Mouse (Mus musculus): ENCODE data around the gene Obsl1. TPM values are rescaled to one million over a fixed set of nuclear protein-coding genes. Genes with fewer than 3 reads are reported as not detected.
A peak's percentile ranks its signal among the peaks of the same experiment; 100 is the strongest.

The Obsl1 gene
- polyA plus RNA-seq (2014; fragmentation: Nextera tagmentation; extraction: Ambion mirVana): 52.4 and 54.2 TPM in 2 replicates

DNA sequence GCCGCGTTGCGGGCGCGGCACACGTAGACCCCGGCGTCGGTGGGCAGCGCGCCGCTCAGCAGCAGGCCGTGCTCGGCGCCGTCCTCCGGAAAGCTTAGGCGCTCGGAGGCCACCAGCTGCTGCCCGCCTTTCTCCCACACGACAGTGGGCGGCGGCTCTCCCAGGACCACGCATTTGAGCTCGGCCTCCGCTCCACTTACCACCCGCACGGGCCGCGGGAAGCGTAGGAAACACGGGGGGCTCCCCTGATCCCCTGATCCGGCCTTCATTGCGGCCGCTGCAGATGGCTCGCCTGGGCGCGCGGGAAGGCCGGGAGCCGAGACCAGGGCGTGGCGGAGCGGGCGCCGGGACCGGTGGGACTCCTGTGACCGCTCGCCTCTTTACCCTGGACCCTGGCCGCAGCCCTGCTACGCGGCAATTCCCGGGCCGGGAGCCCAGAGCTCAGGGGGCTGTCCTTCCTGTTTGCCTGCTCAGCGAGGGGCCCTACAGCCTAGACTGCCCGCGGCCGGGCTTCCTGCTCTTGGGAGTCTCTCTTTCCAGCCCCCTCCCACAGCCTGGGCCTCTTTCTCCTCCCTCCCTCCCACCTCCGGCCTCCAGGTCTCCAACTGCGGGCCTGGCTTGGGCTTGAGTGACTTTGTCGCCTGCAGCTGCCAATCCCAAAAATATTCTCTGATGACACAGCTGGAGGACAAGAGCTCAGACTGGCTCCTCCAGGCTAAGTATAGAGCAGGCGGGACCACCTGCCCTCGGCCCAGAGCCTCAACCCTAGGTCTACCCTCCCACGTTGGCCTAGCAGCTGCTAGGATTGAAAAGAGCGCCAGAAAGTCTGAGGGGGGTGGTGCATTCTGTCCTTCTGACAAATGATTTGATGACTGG lies at the start of gene Obsl1:
Gene Obsl1, minus strand, starts transcription at position 497 of the 876 bp plus-strand sequence.
- DNase-seq (ENCODE audit: low spot score) (peak; percentile 92), ATAC-seq (replicated peaks; ENCODE audit: insufficient number of reproducible peaks, low FRiP score, low TSS enrichment, low read depth) (peak; percentile 85)
- H3K36me3 ChIP-seq (replicated peaks; ENCODE audit: control insufficient read depth, insufficient read depth, low read depth, low read length): peaks cover 7% of the 10 kb centered on the region
- no peaks in the 10 kb centered on the region for H3K27me3 ChIP-seq (ENCODE audit: control insufficient read depth, insufficient read depth, low read length)
- peak within 1 kb of the TSS; percentile 91 for H3K4me3 ChIP-seq (ENCODE audit: low read depth, low read length)
- under 1% methylated on average over 52 of the region's 65 CpGs for WGBS
- peak within 1 kb of the TSS; percentile 96 for H3K27ac ChIP-seq (replicated peaks; ENCODE audit: low read depth, low read length)
- H3K9me3 ChIP-seq (replicated peaks; ENCODE audit: control insufficient read depth, low read length): no peaks in the 10 kb centered on the region
- H3K4me2 ChIP-seq (ENCODE audit: low read depth, low read length): peak within 1 kb of the TSS; percentile 95
- no peaks in the 10 kb centered on the region; the same call in 1 of the 2 replicates for H3K4me1 ChIP-seq (ENCODE audit: control insufficient read depth, insufficient read depth, low read length)
- peak within 1 kb of the TSS; percentile 98 for H3K9ac ChIP-seq (replicated peaks; ENCODE audit: low read length)

DNA sequence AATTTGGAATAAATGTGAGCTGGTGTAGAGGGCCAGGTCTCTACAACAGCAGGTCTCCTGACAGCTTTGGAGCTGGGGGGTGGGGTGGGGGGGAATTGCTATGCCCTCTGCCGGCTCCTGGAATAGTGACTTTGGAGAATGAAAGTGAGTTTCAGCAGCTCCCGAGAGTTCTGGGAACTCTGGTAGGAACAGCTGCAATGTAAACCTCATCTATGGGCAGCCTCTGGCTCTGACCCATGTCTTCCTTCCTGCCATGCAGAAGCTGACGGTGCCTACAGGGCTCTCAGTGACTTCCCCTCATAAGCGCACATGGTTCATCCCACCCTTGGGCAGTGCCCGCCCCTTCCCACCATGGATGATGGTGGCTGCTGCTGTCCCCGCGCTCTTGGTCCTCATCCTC lies 49.4 kb upstream of the Obsl1 start:
- no peak overlapping the region for H3K4me2 ChIP-seq (ENCODE audit: low read depth, low read length)
- 89% methylated on average over 7 of the region's 7 CpGs for WGBS
- no peaks in the 10 kb centered on the region for H3K36me3 ChIP-seq (replicated peaks; ENCODE audit: control insufficient read depth, insufficient read depth, low read depth, low read length)

GRCm38 (mm10) chr1:75550586-75550985 lies 44.3 kb upstream of the Obsl1 start:
- H3K9me3 ChIP-seq (replicated peaks; ENCODE audit: control insufficient read depth, low read length): no peaks in the 10 kb centered on the region
- H3K9ac ChIP-seq (replicated peaks; ENCODE audit: low read length): no peak overlapping the region
- H3K36me3 ChIP-seq (replicated peaks; ENCODE audit: control insufficient read depth, insufficient read depth, low read depth, low read length): no peaks in the 10 kb centered on the region; the same call in 1 of the 2 replicates
- H3K4me2 ChIP-seq (ENCODE audit: low read depth, low read length): no peak overlapping the region
- no peak overlapping the region for H3K4me3 ChIP-seq (ENCODE audit: low read depth, low read length)
- no peaks in the 10 kb centered on the region for H3K27me3 ChIP-seq (ENCODE audit: control insufficient read depth, insufficient read depth, low read length)
- DNase-seq (ENCODE audit: low spot score) (no peak), ATAC-seq (replicated peaks; ENCODE audit: insufficient number of reproducible peaks, low FRiP score, low TSS enrichment, low read depth) (no peak)
- no peak overlapping the region for H3K27ac ChIP-seq (replicated peaks; ENCODE audit: low read depth, low read length)
- WGBS: 89% methylated on average over 15 of the region's 15 CpGs
- H3K4me1 ChIP-seq (ENCODE audit: control insufficient read depth, insufficient read depth, low read length): peaks cover 5% of the 10 kb centered on the region; the same call in 1 of the 2 replicates

More for the DNA sequence above, 49.4 kb upstream of the Obsl1 start:
- Histone ChIP-seq H3K4me3 (ENCODE audit: low read depth, low read length) (no peak overlapping the region), H3K9me3 (replicated peaks; ENCODE audit: control insufficient read depth, low read length) (no peaks in the 10 kb centered on the region), H3K9ac (replicated peaks; ENCODE audit: low read length) (no peak overlapping the region), H3K27me3 (ENCODE audit: control insufficient read depth, insufficient read depth, low read length) (no peaks in the 10 kb centered on the region), H3K4me1 (ENCODE audit: control insufficient read depth, insufficient read depth, low read length) (peaks cover 6% of the 10 kb centered on the region), H3K27ac (replicated peaks; ENCODE audit: low read depth, low read length) (no peak overlapping the region)
- DNase-seq (ENCODE audit: low spot score) (no peak), ATAC-seq (replicated peaks; ENCODE audit: insufficient number of reproducible peaks, low FRiP score, low TSS enrichment, low read depth) (no peak)

- Histone ChIP-seq H3K27me3 (ENCODE audit: control insufficient read depth, insufficient read depth, low read length) (no peaks in the 10 kb centered on the region), H3K9ac (replicated peaks; ENCODE audit: low read length) (no peak overlapping the region), H3K27ac (replicated peaks; ENCODE audit: low read depth, low read length) (no peak overlapping the region), H3K9me3 (replicated peaks; ENCODE audit: control insufficient read depth, low read length) (no peaks in the 10 kb centered on the region), H3K4me2 (ENCODE audit: low read depth, low read length) (no peak overlapping the region), H3K4me3 (ENCODE audit: low read depth, low read length) (no peak overlapping the region), H3K36me3 (replicated peaks; ENCODE audit: control insufficient read depth, insufficient read depth, low read depth, low read length) (no peaks in the 10 kb centered on the region; the same call in 1 of the 2 replicates), H3K4me1 (ENCODE audit: control insufficient read depth, insufficient read depth, low read length) (peaks cover 5% of the 10 kb centered on the region; the same call in 1 of the 2 replicates)
- no peak for ATAC-seq (replicated peaks; ENCODE audit: insufficient number of reproducible peaks, low FRiP score, low TSS enrichment, low read depth)
- WGBS: 84% methylated on average over 17 of the region's 17 CpGs
- DNase-seq (ENCODE audit: low spot score): no peak
These were observed 43.3 kb upstream of the Obsl1 start for GRCm38 (mm10) chr1:75549289-75550279.

- 91% methylated on average over 17 of the region's 17 CpGs for WGBS
These were observed 42.6 kb upstream of the Obsl1 start for GRCm38 (mm10) chr1:75548871-75549270.

DNA sequence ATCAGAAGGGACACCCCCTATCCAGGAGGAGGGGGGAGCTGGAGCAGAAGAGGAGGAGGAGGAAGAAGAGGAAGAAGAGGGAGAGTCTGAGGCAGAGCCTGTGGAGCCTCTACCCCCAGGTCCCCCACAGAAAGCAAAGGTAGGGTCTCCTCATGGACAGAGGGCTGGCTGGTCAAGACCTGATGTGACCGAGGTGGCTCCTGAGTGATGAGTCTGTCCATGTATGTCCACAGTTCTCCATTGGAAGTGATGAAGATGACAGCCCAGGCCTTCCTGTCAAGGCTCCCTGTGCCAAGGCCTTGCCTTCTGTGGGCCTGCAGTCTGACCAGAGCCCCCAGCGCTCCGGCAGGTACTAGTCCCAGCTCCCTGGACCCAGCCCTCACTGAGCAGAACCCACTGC lies 41.8 kb upstream of the Obsl1 start:
- no peak for DNase-seq (ENCODE audit: low spot score)
- ATAC-seq (replicated peaks; ENCODE audit: insufficient number of reproducible peaks, low FRiP score, low TSS enrichment, low read depth): no peak
- no peak overlapping the region for H3K4me3 ChIP-seq (ENCODE audit: low read depth, low read length)
- H3K9me3 ChIP-seq (replicated peaks; ENCODE audit: control insufficient read depth, low read length): no peaks in the 10 kb centered on the region
- no peak overlapping the region for H3K4me2 ChIP-seq (ENCODE audit: low read depth, low read length)
- no peak overlapping the region for H3K9ac ChIP-seq (replicated peaks; ENCODE audit: low read length)
- no peaks in the 10 kb centered on the region; the same call in 1 of the 2 replicates for H3K36me3 ChIP-seq (replicated peaks; ENCODE audit: control insufficient read depth, insufficient read depth, low read depth, low read length)
- H3K27ac ChIP-seq (replicated peaks; ENCODE audit: low read depth, low read length): no peak overlapping the region
- peaks cover 5% of the 10 kb centered on the region; the same call in 1 of the 2 replicates for H3K4me1 ChIP-seq (ENCODE audit: control insufficient read depth, insufficient read depth, low read length)
- WGBS: 89% methylated on average over 3 of the region's 3 CpGs
- no peaks in the 10 kb centered on the region for H3K27me3 ChIP-seq (ENCODE audit: control insufficient read depth, insufficient read depth, low read length)

More at GRCm38 (mm10) chr1:75548871-75549270, 42.6 kb upstream of the Obsl1 start:
- H3K4me1 ChIP-seq (ENCODE audit: control insufficient read depth, insufficient read depth, low read length): peaks cover 5% of the 10 kb centered on the region; the same call in 1 of the 2 replicates
- H3K9me3 ChIP-seq (replicated peaks; ENCODE audit: control insufficient read depth, low read length): no peaks in the 10 kb centered on the region
- no peaks in the 10 kb centered on the region; the same call in 1 of the 2 replicates for H3K36me3 ChIP-seq (replicated peaks; ENCODE audit: control insufficient read depth, insufficient read depth, low read depth, low read length)
- H3K4me2 ChIP-seq (ENCODE audit: low read depth, low read length): no peak overlapping the region
- DNase-seq (ENCODE audit: low spot score) (no peak), ATAC-seq (replicated peaks; ENCODE audit: insufficient number of reproducible peaks, low FRiP score, low TSS enrichment, low read depth) (no peak)
- H3K4me3 ChIP-seq (ENCODE audit: low read depth, low read length): no peak overlapping the region
- no peak overlapping the region for H3K9ac ChIP-seq (replicated peaks; ENCODE audit: low read length)
- H3K27ac ChIP-seq (replicated peaks; ENCODE audit: low read depth, low read length): no peak overlapping the region
- H3K27me3 ChIP-seq (ENCODE audit: control insufficient read depth, insufficient read depth, low read length): no peaks in the 10 kb centered on the region

DNA sequence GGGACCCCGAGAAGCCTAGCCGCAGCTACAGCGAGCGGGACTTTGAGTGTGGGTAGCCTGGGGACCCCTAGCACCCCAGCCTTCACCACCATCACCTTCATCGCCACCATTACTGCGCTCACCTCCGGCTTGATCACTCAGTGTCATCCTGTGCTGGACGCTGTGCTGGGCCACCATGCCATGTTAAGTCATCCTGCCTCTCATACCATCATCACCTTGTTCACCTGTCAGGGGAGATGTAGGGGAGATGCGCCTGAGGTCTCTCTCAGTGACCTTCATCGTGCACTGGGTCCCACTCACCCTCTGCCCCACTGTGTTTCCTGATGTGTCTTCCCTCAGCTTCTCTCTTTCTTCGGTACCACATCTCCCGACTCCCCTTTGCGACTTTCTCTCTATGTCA lies 41.1 kb upstream of the Obsl1 start:
- H3K9ac ChIP-seq (replicated peaks; ENCODE audit: low read length): no peak overlapping the region
- peak overlapping the region; percentile 71 for H3K4me2 ChIP-seq (ENCODE audit: low read depth, low read length)
- no peak overlapping the region for H3K4me3 ChIP-seq (ENCODE audit: low read depth, low read length)
- H3K27ac ChIP-seq (replicated peaks; ENCODE audit: low read depth, low read length): no peak overlapping the region
- H3K27me3 ChIP-seq (ENCODE audit: control insufficient read depth, insufficient read depth, low read length): no peaks in the 10 kb centered on the region
- no peaks in the 10 kb centered on the region for H3K9me3 ChIP-seq (replicated peaks; ENCODE audit: control insufficient read depth, low read length)
- H3K36me3 ChIP-seq (replicated peaks; ENCODE audit: control insufficient read depth, insufficient read depth, low read depth, low read length): no peaks in the 10 kb centered on the region; the same call in 1 of the 2 replicates
- peaks cover 5% of the 10 kb centered on the region; the same call in 1 of the 2 replicates for H3K4me1 ChIP-seq (ENCODE audit: control insufficient read depth, insufficient read depth, low read length)
- no peak for DNase-seq (ENCODE audit: low spot score)
- WGBS: 95% methylated on average over 13 of the region's 13 CpGs
- no peak for ATAC-seq (replicated peaks; ENCODE audit: insufficient number of reproducible peaks, low FRiP score, low TSS enrichment, low read depth)

Data from embryonic facial prominence, embryonic 11.5 days (tissue).